Mouse (Mus musculus) neutrophil, adult 5-6 weeks (primary cell): ENCODE results near the gene Gpc5. TPM values are rescaled to one million over a fixed set of nuclear protein-coding genes. Genes with fewer than 3 reads are reported as not detected.

Source experiments
- ATAC-seq: fragments of 151-379, 151-347 bp; 2 replicates; pipeline ENCODE4 v1.8.0; 2017; ENCODE audit warnings: mild to moderate bottlenecking, moderate TSS enrichment; ENCODE audit not compliant: insufficient number of reproducible peaks, poor library complexity, low FRiP score, severe bottlenecking; ENCODE audit errors: extremely low read depth
- total RNA-seq: library from RNA; stranded (forward); fragments of 200-1000 nt; gene quantifications from 2 replicates; pipeline ENCODE4 v1.2.3, GENCODE M21; 2017

The Gpc5 gene
- total RNA-seq, 1 experiment from 2014 or later, result not detected

DNA sequence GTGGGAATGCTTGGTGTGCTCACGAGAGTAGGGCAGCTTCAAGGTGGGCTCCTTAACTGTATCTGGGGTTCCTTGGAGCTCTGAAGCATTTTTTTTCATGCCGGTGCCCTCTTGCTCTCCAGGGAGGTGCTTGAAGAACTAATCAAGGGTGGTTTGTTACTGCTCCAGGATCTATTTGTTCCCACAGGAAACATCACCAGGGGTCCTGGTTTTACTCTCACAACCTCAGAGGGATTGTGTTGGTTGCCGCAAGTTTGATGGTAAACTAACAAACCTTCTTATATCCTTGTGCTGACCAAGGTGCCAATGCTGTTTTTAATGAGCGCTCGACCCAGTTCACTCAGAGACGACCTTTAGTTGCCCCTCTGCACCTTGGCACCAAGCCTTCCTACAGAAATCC is 937 bp downstream of the Gpc5 start:
- no peak for ATAC-seq

DNA sequence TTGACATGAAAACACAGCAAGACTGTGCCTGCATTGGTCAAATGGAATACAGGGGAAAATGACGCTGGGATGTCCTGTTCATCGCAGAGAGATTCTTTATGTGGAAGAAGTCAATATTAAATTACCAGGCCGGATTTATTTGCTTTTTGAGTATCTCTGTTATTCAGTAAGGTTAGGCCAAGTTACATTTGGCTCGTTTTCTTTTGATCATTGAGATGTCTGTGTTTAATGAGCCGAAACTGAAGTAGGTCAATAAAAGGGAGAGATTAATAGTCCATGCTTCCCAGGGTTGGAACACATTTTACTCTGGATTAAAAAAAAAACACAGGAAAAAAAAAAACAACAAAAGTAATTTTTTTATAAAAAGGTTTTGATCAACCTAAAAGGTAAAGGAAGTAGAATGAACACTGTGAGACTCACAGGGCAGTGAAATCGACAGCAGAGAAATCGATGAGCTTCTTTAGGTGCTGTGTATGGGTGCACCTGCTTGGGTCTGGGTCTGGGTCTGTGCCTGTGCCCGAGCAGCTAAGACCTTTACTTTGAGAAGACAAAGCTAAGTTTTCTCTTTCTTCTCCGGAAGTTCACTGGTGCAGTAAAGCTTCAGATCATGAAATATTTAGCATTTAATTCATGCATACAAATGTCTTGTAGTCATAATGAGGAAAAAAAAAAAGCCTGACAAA is 8.7 kb downstream of the Gpc5 start:
- ATAC-seq, result no peak

DNA sequence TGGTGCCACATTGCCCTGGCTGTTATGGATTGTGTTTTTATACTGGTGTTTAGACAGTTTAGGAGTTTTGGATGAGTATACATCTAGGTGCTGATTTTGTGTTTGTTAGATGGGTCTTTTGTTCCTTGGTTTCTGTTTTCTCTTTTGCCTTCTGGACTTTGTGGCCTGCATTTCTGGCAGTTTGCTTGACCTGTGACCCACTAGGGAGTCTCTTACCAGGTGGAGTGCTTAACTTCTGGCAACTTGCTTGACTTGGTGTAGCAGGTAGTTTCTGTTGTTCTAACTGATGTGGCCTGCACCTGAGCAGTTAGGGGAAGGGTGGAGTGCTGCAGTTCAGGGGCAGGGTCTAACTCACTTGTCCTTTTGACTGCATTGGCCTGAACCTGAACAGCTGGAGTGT is 14.3 kb downstream of the Gpc5 start:
- no peak for ATAC-seq

- no peak for ATAC-seq
Measured at GRCm38 (mm10) chr14:115107467-115107866, 15.5 kb downstream of the Gpc5 start.

DNA sequence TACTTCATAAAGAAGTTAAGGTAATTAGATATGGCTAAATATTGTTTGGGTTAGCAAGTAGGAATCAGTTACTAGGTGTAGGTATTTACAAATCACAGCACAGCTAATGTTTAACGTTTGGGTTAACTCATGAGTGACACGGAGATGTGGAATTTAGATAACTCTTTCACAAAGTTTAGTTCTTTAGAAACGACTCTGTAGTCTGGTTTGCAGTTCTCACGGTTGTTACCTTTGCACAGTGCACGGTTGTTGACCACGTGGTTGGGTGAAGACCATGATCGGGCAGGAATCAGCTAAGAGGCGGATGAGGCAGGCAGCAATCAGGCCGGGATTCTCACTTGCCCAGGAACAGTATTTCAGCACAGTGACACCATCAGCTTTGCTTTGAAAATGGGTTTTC is 26.6 kb downstream of the Gpc5 start:
- no peak for ATAC-seq

GRCm38 (mm10) chr14:115148821-115149220 is 56.8 kb downstream of the Gpc5 start:
- ATAC-seq, result no peak

DNA sequence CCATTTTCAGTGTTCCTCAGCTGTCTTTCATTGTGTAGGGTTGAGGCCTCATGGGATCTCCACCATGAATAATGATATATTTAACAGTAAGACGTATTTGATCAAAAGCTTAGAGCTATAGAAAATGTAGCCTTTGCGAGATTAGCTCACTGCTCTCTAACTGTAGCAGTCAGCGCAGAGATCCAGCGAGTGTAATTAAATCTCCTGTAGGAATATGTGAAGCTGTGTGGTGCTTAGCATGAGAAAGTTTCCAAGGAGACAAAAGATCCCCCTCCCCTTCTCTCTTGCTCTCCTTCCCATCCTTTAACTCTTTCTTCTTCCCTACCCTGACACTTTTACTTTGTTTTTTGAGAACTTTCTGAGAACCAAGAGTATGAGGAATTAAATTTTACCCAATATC is 64.6 kb downstream of the Gpc5 start:
- ATAC-seq, result no peak

DNA sequence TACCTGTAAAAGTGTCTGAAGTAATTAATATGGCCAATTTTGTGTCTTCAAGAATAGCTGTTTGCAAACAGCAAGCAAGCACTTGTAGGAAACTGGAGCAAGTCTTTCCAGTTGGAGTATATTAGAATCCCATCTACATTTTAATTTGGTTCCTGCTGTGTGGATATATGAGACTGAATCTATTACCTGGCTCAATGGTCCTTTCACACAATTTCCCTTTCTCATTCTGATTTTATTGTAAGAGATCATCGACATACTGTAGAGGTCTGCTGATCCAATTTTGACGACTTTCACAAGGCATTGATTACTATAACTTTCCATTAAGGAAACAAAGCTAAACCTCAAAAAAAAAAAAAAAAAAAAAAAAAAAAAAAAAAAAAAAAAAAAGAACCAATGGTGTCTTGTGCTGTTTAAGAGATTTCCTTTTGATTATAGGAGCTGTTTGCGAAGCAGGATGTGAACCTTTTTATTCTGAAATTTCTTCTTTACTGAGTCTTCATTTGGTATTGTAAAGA is 85.4 kb downstream of the Gpc5 start:
- no peak for ATAC-seq

GRCm38 (mm10) chr14:115179925-115180324 is 87.9 kb downstream of the Gpc5 start:
- ATAC-seq, result no peak

DNA sequence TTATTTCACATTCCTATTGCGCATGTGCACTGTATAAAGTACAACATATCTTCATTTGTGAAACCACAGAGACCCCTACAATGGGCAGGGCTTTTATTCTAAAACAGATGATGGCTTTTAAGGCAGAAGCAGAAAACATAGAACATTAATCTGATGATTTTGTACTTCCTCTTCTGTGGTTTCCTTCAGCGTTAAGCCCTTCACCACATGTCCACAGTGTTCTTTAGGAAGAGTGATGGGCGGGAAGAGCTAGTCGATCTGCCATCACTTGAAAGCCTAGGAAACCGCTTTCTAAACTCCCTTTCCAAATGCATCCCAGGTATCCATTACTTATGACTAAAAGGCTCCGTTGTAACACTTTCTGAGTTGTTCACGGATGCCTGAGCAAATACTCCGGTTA is 96.2 kb downstream of the Gpc5 start:
- no peak for ATAC-seq

DNA sequence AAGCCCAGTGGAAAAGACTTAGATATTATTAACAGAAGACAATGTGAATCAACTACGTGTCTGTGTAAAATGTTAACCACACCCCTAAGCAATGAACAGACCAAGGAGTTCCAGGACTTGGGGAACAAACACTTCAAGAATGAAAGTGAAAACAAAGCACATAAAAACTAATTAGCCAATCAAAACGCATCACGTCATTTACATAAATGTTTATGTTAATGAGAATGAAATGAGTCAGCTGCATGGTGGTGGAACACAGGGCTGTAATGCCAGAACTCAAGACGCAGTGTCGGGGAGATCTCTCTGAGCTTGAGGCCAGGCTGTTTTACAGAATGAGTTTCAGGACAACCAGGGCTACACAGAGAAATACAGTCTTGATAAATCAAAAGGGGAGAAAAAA is 136.1 kb downstream of the Gpc5 start:
- ATAC-seq, result no peak

DNA sequence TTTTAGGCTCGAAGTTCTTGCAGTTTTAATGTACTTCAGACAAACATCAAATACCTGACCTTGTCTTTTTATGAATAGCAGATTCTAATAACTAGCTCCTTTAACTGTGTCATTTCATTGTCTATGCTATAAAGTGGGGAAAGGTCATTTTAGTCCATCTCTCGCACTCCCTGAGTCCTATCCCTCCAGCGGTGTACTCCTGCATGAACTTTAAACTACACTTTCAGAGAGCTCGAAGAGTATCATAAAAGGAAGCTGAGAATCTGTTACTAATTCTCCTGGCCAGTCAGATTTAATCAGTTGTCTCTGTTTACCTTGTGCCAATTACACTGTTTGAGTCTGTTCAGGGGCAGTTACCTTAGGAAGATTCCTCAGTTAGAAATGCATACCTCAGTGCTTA is 144.4 kb downstream of the Gpc5 start:
- no peak for ATAC-seq

DNA sequence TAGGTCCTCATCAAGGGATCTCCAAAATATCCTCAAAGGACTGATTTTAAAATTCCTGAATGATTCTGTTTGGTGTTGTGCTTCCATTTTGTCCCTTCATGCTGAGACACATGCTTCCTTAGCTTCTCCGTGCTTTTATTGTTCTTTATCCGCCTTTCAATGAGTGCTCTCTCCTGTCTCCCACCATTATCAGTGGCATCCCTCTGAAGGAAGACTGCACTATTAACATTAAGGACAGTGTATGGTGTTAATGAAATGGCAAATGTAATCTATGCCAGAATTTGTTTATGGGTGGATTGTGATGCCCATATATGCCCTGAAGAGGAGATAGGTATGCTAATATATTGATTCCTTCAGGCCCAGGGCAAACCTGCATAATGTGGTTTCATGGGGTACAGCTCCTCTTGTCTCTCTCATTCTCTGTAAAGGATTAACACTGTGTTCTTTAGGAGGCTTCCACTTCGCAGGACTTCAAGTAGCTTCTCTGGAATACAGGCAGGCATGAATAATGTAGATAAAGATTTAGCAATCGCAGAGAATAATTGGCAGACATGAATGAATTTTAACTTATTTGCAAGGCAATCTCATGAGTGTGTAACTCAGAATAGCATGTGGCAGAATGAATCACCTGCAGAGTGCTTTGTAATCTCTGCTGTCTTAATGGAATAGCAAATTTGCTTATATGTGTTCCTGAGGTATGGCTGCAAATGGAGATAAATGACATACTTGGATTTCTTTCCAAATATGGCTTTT is 148.8 kb downstream of the Gpc5 start:
- ATAC-seq, result no peak

DNA sequence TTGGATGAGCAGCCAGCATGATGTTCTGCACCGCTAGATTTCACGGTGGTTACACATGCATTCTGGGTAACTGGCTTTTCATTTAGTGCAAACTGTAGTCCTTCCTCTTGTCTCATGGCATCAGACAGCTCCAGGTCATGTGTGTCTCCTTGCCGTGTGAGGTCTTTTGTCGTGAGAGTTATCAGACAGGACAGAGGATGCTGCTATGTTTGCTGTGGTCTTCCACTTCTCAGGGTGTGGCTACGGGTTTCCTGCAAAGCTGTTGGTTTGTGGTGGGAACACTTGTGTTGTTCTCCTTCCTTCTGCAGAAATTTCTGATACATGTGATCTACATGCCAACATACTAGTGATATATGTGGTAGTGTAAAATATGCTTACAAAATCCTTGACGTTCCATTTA is 158.5 kb downstream of the Gpc5 start:
- 0 out of 2 replicates have a peak, but pooled peaks have one; percentile 23 for ATAC-seq

DNA sequence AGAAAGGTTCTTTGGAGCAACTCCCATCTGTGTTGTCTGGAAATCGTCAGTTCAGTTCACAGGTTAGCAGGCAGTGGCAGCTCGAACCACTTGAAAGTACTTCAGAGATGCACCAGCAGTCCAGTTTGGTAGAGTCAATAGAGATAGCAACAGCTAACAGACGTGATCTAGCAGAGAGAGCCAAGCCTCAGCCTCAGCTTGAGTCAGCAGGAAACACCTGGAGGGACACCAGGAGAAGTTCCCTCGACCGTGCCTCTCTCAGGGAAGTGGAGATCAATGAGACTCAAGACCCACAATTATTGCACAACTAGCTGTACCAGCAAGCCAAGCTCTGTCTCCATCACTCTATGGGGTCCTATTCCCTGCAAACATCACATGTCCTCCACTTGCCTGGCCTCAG is 159.8 kb downstream of the Gpc5 start:
- no peak for ATAC-seq

GRCm38 (mm10) chr14:115253155-115253554 is 161.1 kb downstream of the Gpc5 start:
- ATAC-seq, result no peak

DNA sequence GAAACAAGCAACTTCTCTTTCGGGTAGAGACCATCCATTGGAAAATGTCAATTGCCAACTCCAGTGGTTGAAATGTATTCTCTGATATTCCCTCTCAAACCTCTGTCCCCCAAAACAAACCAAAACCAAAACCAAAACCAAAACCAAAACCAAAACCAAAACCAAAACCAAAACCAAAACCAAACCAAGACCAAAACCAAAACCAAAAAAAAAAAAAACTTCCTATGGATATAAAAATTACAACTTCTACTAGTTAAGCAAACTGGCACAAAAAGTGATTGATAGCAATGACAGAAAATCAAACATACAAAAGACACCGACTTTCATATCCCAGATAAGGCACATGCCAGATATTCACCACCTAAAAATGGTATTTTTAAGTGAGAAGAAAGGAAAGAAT is 161.7 kb downstream of the Gpc5 start:
- ATAC-seq, result no peak

DNA sequence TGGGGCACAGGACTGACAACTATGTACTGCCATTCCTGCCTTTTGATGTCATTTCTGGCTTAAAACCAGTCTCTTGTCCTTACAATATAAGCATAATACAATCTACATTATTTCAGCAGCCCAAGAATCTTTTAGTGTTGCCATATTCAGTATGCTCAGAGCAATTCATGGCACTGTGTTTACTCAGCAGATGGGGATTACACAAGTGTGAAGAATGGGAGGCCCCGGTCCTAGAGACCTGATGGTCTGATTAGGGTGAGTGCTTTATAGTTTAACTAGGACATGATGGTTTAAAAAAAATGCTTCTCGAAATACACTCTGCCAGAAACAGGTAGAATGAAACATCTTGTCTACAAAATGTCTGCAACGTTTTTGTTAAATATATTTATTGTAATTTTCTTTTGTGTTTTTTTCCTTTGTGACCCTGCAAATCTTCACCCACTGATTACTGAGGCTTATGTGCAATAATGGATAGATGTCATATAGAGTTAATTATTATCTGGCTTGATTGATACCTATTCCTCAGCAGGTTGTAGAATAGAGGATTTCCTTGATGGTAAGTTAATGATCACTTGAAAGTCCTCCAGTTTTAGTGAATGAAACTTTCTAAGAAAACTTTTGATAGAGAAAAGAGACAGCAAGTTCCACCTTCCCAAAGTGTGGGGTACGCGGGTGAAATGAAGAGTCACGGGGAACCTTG is 177.8 kb downstream of the Gpc5 start:
- no peak for ATAC-seq

DNA sequence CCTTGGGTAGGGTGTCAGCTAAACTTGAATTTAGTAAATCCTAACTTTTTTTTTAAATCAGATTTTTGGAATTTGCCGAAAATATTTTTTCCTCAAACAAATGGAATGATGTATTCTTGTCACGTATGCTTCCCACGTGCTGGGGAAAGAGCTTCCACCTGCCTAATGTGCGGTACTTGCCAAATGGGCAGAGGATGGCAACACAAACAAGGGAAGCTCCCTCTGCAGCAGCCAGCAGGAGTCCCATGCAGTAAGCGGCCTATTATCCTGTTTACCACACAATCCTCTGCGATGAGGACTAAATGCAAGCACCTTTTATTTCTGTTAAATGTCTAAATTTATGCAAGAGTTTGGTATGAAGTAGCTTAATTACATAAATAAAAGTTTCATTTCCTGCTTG is 178.4 kb downstream of the Gpc5 start:
- no peak for ATAC-seq

DNA sequence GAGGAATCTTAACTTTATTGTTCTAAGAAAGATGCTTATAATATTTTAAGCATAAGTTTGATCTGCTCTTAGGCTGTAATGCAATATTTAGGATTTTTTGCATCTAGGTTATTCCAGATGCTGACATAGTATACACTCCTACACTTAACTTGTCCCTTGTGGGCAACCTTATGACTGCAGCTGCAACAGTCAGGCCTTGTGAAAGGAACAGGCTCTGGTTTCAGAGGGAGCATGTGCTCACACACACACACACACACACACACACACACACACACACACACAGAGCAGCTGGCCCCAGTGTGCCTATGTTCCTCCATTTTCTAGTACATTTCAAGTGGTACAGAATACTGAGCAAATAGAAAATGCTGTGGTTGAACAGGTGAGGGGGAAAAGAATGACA is 190.8 kb downstream of the Gpc5 start:
- ATAC-seq, result no peak
